Mouse (Mus musculus) thymus, postnatal 36 days (tissue): Measurements from ENCODE around the gene Zdhhc9.
A peak's percentile ranks its signal among the peaks of the same experiment; 100 is the strongest.
"Not testable (repeated sequence)": the region's sequence is repeated elsewhere in the genome, so short reads cannot be mapped to it uniquely, and the experiment has no call there.

Experiments
- DNase-seq, 2 experiments: peaks; one replicate each; pipeline ENCODE4 v3.0.0; 2022; ENCODE audit warnings: mixed read lengths in 2 of 2

Zdhhc9 gene

DNA sequence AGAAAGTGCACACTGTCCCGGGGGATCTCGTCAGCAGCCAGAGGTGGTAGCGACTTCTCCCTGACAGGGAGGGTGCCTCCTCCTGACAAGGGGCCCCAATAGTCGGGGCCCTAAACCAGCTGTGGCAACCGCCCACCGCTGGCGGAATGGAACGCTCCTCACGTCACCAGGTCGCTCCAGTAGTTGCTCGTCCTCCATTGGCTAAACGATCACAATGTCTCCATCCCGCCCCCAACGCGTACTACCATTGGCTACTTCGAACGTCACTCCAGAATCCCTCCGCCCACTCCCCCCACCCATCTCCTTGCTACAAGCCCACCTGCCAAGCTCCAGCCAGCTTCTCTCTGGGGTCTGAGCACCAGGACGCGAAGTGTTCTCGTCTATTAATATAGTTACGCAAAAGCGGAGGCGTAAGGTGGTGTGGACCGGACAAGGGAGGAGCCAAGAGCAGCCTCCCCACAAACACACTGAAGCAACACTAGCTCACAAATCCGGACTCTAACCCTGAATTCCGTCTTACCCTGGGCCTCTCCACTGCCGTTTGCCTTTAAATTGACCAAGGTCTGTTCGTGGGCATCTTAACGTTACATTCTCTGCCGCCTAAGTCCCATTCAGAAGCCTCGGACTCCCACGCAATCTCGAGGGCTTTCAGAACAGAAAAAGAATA, at the start of gene Zdhhc9:
TSS of gene Zdhhc9 (minus strand) at position 360 of the 667 bp plus-strand sequence.
- DNase-seq: peak; percentile 90 to 91

DNA sequence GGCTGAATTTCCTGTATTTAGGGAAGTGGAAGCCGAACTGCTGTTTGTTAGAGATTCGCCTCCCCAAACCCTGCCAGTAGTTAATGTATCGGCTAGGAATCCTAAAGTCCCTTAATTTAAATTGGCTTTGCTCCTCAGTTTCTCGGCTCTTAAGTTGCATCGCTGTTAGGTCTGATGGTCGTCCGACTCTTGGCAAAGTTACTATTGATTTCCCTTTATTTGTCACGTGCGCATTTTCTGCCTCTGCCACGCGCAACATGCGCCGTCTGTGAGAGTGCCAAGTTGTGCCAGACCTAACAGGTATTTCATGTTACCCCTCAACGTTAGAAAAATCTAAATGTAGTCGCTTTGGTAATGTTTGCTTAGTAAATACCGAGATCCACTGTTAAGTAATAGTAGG, 48.3 kb upstream of the Zdhhc9 start:
- DNase-seq: no peak

DNA sequence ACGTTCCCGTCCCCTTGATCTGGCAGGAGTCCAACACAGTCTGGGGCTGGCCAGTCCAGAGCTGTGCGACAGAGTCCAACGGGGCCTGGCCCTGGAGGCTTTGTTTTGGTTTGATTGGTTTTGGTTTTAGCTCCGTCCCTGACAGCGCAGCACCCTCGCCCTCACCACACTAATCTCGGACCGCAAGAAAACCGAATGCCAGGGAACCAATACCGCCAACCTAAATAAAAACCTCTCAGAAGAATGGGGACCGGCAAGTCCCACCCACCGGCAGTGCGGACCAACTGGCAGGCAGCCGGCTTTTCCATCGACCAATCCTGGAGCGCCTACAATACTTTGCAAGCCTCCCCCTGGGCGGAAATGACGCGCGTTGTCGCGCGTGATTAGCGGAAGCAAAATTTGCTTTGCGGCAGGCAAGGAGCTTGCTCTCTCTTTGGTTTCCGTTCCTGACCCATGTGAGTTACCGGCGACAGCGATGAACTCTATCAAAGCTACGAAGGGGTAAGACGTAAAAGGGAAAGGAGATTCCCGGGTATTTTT, 47.9 kb upstream of the Zdhhc9 start, which contains the start of gene Utp14a:
TSS of gene Utp14a (plus strand) at position 395 of the 540 bp plus-strand sequence.
- DNase-seq: peak; percentile 84 to 94

DNA sequence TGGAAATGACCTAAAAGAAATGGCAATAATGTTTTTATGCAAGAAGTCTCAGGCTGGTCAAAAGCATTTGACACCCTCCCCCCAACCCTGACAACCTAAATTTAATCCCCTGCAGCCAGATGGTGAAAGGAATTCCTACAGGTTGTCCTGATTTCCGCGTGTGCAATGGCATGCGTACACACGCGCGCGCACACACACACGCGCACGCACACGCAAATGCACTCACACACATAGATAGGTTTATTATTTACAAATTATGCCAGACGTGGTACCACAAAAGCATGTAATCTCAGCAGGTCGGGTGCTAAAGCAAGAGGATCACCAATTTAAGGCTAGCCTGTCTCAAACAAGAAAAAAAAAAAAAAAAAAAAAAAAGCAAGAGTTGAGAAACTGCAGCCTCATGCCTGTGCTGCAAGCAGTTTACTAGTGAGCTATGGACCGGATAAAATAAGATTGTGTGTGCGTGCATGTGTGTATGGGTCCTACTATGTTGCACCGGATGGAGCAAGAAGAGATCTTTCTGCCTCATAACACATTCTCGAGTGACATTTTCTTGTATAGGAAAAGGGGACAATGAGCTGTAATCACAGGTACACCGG, 47.3 kb upstream of the Zdhhc9 start:
- DNase-seq: no peak

DNA sequence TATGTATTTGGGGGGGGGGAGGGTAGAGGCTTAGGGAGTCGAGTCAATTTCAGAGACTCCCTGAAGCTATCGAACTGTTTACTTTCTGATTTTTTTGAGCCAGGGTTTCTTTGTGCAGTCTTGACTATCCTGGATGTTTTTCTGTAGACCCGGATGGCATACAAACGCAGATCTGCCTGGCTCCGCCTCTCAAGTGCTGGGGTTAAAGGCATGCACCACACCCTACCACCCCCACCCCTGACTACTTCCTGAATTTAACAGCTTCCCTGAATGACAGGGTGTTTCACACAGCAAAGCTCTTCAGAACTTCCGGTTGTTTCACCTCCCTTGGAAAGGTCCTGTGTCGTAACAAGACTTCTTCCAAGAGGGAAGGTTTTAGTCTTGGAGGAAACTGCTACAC, 25.7 kb upstream of the Zdhhc9 start:
- DNase-seq: peak; percentile 51 to 73

DNA sequence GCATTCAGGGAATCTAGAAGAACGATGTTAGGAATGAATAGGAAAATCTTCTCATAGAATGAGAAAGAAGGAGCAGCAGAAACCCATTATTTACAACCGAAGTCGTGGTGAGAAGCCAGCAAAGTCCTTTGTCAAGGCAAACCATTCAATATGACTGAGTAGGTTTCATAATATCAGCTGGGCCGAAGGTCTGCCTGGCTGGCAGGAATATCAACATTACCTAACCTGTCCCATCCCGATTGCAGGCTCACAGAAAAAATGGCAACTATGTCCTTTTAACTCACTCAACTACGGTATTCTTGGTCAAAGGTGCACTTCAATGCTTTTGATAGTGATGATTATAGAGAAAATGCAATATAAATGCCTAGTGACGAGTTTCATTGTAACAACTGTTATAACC, 17.5 kb upstream of the Zdhhc9 start:
- no peak for DNase-seq

DNA sequence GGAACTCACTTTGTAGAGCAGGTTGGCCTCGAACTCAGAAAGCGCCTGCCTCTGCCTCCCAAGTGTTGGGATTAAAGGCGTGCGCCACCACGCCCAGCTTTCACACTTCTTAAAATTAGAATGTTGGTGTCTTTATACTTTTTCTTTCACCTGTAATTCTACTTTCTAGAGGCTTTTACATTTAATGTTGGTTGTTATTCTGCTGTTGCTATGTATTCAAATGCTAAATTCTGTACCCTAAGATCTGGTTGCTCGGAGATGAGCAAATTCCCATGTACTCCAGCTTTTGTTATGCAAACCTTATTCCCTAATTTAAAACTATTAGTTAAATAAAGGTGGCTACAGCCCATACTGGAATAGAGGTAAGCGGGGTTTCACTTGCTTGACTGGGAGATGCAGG, 14.0 kb upstream of the Zdhhc9 start:
- no peak for DNase-seq

DNA sequence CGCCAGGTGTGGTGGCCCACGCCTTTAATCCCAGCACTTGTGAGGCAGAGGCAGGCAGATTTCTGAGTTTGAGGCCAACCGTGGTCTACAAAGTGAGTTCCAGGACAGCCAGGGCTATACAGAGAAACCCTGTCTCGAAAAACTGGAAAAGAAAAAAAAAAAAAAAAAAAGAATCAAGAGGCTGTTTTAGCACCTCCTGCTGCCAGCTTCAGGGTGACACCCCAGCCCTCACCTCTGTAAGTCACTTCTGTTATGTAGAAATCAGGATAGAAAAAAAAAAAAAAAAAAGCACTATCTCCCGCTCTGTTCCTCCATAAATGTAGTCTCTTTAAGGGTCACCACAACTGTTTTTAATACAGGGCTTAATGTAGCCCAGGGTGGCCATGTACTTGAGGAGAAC, 10.8 kb upstream of the Zdhhc9 start:
- DNase-seq: no peak

DNA sequence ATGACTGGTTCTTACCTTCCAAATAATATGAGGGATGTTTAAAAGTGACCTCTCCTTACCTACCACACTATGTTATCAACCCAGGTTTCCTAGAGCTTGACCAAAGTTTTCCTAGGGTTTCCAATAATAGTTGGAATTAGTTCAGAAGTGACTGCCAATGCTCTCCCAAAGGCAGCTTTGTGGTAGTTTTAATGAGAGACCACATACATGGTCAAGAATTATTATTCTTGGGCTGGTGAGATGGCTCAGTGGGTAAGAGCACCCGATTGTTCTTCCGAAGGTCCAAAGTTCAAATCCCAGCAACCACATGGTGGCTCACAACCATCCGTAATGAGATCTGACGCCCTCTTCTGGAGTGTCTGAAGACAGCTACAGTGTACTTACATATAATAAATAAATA, 1.1 kb upstream of the Zdhhc9 start:
- not testable (repeated sequence) for DNase-seq

DNA sequence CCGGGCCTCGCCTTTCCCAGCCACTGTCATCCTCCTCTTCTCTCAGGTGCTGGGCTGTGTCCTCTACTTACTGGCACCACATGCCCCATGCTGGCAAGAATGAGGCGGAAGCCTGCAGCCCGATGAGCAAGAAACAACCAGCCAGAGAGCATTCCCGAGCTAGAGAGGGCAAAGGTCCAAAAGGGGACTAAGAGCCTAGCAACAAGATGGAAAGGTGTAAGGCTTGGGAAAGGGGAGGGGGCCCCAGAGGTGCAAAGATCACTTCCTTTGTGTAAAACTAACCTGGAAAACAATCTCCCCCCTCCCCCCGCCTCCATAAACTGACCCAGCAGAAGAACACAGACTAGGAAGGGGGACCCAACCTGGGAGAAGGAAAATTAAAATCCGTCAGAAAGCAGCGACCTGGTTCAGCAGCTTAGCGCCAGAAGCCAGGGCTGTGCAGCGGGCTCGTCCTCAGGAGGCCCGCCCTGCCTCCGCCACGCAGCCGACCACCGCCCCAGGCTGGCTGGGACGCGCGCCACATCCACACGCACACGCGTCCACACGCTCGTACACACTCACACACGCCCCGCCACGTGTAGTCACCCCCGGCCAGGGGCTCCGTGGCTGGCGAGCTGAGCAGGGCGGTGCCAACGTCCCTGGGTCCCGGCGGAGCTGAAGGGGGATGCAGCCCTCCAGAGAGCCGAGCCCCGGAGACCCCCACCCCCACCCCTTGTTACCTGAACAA, 754 bp downstream of the Zdhhc9 start:
- DNase-seq: peak in 1 of 2 experiments; percentile 12

DNA sequence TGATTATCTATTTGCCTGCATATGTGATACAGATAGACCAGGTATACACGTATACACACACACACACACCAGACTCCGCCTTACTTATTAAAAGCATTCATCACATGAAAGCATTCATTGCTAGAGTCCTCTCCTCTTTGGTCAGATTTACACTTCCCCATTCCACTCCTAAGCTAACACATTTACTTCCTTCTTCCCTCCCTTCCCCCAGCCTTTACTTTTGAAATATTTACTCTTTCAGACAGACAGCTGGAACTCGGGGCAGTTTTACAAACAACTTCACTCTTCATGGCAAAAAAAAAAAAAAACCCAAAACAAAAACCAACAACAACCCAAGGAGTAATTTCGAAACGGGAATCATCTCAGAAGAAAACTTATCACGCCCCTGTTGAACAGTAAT, 4.2 kb downstream of the Zdhhc9 start:
- DNase-seq: no peak

DNA sequence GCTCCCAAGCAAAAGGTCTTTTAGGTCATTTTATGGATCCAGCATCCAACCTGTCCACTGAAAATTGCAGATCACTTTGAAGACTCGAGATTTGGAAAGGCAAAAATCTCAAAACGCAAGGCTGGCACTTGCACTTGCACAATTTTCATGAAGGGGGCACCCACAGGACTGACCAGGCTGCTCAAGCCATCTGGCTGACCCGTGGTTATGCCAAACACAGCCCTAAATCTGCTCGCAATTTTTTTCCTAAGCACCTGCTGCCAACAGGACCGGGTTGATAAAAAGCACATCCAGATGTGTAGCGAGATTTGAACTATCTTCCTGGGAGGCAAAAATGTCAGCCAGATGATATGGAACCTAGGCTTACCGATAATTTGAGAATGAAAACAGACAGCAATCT, 4.9 kb downstream of the Zdhhc9 start:
- DNase-seq: no peak

DNA sequence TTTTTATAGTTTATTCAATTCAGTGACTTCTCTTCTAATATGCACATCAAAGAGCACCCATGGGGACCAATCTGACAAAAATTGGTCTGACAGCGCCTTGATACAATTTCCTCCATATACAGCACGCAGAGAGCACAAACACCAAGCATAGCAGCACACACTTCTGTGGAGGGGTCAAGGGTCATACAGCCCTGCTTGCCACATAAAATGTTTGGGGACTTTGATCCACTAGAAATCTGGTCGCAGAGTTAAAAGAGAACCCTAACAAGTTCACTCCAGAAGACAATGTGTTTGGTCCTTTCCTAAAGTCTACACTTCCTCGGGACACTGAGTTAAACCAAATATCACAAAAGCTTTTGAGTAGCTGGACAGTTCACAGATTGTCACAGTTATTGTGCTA, 5.7 kb downstream of the Zdhhc9 start:
- DNase-seq: no peak

DNA sequence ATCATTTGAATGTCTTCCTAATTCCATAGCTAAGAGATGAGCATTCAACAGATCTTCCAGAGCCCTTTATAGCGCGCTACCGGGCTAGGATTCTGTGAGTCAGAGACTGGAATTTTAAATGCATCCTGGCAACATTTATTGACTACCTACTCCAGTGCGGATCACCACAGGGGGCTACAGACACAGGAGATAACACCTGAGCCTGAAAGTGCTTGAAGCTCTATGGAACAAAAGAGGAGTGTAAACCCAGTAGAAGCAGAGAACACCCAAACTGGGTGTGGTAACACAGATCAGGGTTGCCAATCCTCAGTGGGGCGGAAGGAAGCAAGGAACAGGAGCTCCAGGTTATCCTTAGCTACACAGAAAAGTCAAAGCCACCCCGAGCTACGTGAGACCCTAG, 6.2 kb downstream of the Zdhhc9 start:
- no peak for DNase-seq

DNA sequence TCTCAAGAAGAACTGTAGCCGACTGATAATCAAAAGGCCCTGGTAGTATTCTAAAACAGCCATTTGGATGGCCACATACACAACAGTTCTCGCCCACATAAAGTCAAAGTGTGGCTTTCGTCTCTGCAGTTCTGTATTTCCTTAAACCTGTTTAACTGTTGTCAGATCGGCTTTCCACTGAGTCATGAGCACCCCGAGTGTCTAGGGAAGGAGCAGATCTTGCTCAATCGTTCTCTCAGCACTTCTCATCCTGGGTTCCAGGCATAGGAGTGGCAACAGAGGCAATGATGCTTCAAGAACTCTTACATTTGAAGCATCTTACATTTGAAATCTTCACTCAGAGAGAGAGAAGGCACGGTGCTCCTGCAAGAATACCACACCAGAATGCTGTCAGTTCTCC, 6.7 kb downstream of the Zdhhc9 start:
- DNase-seq: no peak

DNA sequence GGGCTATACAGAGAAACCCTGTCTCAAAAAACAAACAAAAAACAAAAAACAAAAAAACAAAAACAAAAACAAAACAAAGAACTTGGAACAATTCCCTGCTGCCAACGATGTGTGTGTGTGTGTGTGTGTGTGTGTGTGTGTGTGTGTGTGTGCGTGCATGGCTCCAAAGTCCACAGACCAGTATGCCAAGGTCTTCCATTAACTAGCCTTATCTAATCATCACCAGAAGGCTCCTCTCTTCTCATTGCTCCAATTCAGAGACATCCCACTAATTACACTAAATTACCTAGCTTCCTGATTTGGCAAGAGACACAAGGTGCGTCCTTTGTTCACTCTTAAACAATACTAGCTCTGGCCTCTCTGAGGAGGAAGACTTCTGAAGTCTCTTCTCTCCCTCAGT, 8.0 kb downstream of the Zdhhc9 start:
- DNase-seq: no peak

DNA sequence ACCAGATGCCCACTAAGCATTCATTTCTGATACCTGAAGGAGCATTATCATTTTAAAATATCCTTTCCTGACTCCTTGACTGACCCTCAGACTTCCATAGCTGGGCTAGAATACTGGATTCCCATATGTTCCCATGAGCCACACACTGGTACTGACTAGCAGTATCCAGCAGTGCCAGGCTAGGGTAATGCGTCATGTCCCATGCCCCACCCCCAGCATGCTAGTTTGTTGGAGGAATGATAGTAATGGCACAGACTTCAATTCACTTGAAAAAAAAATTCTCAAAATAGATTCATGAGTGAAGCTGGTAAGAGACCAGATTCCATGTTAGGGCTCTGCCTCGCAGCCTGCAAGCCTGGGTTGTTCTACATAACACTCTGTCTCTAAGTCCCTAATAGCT, 9.7 kb downstream of the Zdhhc9 start:
- DNase-seq: no peak

DNA sequence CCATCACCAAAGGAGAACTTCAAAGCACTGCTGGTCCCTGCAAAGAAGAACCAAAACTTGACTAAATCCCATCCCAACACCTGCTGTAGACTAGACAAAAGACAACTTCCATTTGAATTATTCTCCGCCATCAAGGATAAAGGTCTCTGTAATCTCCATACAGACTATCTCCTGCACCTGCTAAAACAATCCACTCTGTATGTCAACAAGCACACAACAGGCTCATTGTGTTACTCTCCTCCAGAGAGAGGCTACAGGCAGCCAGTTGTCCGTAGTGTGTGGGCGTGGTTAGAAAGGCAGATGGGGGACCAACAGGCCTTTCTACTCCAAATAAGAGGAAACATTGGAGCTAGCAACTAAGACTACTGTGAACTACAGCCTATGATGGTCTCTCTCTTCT, 10.8 kb downstream of the Zdhhc9 start:
- no peak for DNase-seq

DNA sequence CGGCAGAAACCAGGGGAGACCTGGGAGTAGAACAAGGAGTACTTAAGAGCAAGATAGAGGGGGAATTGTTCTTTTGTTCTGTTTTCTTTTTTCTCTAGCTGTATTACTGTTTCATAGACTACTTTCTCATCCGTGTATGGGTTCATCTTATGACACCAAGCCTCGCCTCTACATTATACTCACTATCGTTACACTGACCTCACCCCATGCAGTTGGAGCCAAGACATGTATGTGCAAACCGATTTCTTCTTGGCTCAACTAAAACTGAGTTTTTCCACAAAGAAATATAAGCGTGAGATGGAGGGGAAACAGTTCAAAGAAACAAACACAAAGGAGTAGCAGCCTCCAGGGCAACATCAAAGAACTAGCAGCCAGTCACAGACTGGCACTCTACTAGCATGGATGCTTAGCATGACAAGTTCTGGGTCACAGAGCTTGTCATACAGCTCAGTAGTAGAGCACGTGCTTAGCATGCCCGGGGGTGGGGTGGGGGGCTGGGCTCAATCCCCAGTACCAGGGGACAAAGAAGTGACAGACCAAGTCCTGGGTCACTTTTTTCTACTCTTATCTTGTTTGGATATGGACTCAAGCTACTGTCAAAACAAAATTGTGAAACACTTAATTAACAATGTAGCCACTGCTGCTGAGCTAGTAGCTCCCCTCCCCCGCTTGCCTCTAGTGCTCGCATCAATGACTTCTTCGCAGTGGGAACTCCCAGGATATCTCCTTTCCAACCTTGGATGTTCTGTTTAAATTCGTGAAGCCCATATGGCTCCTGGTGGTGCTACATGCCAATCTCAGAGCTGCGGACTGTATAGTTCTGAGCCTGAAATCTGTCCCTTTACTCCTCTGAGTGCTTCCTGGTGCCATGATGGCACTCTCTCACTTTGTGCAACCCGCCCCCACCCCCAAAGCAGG, 15.2 kb downstream of the Zdhhc9 start:
- no peak for DNase-seq

DNA sequence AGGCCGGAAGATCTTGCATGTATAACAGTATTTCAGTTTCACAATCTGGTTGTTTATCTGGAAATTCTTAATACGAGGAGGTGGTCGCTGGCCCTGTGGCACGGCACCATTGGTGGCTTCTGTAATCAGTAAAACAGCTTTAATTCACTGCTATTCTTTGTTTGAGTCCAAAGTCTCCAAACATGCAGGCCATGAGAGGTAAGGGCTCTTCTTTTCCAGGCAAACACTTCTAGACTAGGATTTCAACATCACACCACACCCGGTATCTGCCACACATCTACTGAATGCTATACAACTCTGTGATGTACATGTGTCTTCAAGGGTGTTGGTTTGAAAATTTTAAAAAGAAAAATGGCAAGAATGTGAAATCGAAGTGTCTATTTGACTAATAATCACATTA, 17.4 kb downstream of the Zdhhc9 start:
- DNase-seq: no peak

DNA sequence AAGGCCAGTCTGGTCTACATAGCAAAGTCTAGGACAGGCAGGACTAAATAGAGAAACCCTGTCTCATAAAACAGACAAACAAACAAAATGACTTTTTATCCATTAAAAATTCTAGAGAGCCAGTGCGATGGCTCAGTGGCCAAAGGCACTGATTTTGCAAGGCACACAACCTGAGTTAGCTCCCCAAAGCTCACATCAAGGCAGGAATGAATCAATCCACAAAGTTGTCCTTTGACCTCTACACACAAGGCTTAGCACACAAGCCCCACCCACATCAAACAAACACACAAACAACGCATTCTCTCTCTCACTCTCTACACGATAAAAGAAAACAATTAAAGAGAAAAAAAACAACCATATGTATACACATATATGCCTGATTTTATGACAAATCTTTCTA, 24.0 kb downstream of the Zdhhc9 start:
- no peak for DNase-seq

DNA sequence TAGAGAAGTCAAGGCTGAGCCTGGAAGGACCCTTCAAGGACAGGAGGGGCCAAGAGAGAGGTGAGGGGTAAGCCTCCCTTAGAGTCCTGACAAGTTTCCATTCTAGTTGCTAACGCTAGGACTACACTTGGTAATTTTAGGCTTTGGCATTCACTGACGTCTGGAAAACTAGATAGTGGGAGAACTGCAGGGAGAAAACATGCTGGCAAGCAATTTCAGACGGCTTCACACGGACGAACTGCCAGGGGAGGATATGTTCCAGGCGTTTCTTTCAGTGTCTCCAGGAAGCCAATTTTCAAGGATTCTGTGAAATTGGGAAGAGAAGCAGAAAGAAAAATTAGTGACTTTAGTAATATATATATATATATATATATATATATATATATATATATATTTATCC, 26.8 kb downstream of the Zdhhc9 start:
- no peak for DNase-seq

DNA sequence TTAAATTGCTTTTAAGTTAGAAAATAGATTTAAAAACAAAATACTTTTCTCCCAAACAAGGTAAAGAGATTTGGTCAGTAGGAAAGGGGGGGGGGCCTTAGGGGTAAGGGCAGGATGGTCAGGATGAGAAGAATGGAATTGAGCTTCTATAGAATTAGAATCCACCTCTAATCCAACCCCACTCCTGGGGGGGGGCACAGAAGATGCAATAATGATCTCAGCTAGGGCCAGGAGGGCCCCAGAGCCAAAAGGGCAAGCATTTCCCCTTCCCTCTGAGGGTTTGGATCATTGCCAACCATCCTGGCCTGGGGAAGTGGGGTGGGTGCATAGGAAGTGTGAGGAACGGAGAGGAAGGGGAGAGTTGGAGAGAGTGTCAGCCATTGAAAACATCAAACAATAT, 38.3 kb downstream of the Zdhhc9 start:
- DNase-seq: no peak
